Mouse (Mus musculus): ENCODE results near the gene Nrf1. TPM values are rescaled to one million over a fixed set of nuclear protein-coding genes. Genes with fewer than 3 reads are reported as not detected.

The Nrf1 gene
- polyA plus RNA-seq, 1 experiment from 2014 or later: 14.0 TPM

DNA sequence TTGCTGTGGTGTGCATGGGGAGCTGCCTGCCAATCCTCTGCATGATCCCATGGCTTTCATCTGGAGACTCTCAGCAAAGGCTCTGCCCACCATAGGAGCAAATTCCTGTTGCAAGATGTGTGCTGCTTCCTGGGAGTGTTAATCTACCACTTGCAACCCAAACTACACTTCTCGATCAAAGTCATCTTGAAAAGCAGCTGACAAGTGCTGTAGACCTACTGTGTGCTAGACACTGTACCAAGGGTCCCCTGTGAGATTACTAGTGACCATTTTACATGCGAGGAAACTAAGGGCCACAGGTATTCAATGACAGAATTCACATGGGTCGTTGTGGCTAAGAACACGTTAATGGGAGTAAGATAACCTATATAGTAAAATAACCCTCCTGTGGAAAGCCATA lies 95.5 kb downstream of the Nrf1 start:
- no peaks in the 10 kb centered on the region for H3K27me3 ChIP-seq (replicated peaks; ENCODE audit: control insufficient read depth, insufficient read depth, low read length)
- no peak for TF ChIP-seq CTCF (IDR thresholded peaks at IDR 0.05; ENCODE audit: low read depth)
- 93% methylated on average over 4 of the region's 4 CpGs for WGBS
- H3K27ac ChIP-seq (ENCODE audit: low read depth, low read length): no peak overlapping the region
- ATAC-seq: no peak
- H3K36me3 ChIP-seq (ENCODE audit: control insufficient read depth, insufficient read depth): peaks cover 36% of the 10 kb centered on the region
- H3K4me2 ChIP-seq (replicated peaks; ENCODE audit: low read depth): no peak overlapping the region
- H3K4me1 ChIP-seq (replicated peaks; ENCODE audit: control insufficient read depth, insufficient read depth, low read length): no peaks in the 10 kb centered on the region
- no peak overlapping the region for H3K4me3 ChIP-seq (ENCODE audit: low read depth, low read length)
- H3K9ac ChIP-seq (ENCODE audit: low read depth, low read length): no peak overlapping the region
- no peaks in the 10 kb centered on the region for H3K9me3 ChIP-seq (ENCODE audit: control insufficient read depth)

DNA sequence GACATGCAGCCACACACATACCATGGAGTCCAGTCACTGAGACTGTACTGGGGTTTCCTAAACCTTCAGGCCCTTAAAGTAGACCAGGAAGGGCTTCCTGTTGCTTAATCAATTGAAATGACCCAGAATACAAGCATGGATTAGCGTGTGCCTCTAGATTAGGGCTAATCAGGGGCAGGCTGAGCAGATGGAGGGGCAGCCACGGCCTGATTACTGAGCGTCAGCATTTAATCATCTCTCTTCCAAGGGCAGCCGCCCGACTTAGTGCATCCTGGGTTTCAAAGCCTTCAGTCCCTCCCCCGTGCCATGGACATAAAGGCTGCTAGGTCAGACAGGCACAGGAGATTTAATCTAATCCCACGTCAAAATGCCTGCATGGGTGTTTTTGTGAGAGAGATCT lies 99.3 kb downstream of the Nrf1 start:
- H3K36me3 ChIP-seq (ENCODE audit: control insufficient read depth, insufficient read depth): peaks cover 20% of the 10 kb centered on the region
- WGBS: 70% methylated on average over 7 of the region's 7 CpGs
- ATAC-seq: no peak
- no peak overlapping the region for H3K9ac ChIP-seq (ENCODE audit: low read depth, low read length)
- H3K9me3 ChIP-seq (ENCODE audit: control insufficient read depth): no peaks in the 10 kb centered on the region
- H3K27ac ChIP-seq (ENCODE audit: low read depth, low read length): no peak overlapping the region
- H3K27me3 ChIP-seq (replicated peaks; ENCODE audit: control insufficient read depth, insufficient read depth, low read length): no peaks in the 10 kb centered on the region
- no peak for TF ChIP-seq CTCF (IDR thresholded peaks at IDR 0.05; ENCODE audit: low read depth)
- no peaks in the 10 kb centered on the region for H3K4me1 ChIP-seq (replicated peaks; ENCODE audit: control insufficient read depth, insufficient read depth, low read length)
- H3K4me2 ChIP-seq (replicated peaks; ENCODE audit: low read depth): no peak overlapping the region
- no peak overlapping the region for H3K4me3 ChIP-seq (ENCODE audit: low read depth, low read length)

DNA sequence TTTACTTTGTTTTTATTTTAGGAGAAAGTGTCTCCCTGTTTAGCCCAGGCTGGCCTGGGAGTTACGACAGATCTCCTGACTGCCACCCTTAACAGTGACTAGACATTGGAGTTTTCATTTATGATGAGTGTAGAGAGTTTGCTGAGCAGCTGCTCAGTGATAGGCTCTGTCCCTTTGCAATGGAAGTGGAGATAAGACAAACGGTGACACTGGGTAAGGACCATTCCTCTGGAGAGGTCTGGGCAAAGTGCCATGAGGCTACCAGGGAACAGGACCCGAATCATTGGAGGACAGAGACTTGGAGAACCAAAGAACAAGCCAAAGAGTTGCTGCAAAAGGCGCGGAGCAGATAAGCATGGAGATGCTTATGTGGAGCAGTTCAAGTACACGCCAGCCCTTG lies 100.0 kb downstream of the Nrf1 start:
- WGBS: 85% methylated on average over 6 of the region's 6 CpGs
- H3K4me1 ChIP-seq (replicated peaks; ENCODE audit: control insufficient read depth, insufficient read depth, low read length): no peaks in the 10 kb centered on the region
- no peak overlapping the region for H3K4me2 ChIP-seq (replicated peaks; ENCODE audit: low read depth)
- H3K27me3 ChIP-seq (replicated peaks; ENCODE audit: control insufficient read depth, insufficient read depth, low read length): no peaks in the 10 kb centered on the region
- no peaks in the 10 kb centered on the region for H3K9me3 ChIP-seq (ENCODE audit: control insufficient read depth)
- no peak for TF ChIP-seq CTCF (IDR thresholded peaks at IDR 0.05; ENCODE audit: low read depth)
- ATAC-seq: no peak
- H3K36me3 ChIP-seq (ENCODE audit: control insufficient read depth, insufficient read depth): peaks cover 26% of the 10 kb centered on the region
- no peak overlapping the region for H3K9ac ChIP-seq (ENCODE audit: low read depth, low read length)
- no peak overlapping the region for H3K4me3 ChIP-seq (ENCODE audit: low read depth, low read length)
- no peak overlapping the region for H3K27ac ChIP-seq (ENCODE audit: low read depth, low read length)

DNA sequence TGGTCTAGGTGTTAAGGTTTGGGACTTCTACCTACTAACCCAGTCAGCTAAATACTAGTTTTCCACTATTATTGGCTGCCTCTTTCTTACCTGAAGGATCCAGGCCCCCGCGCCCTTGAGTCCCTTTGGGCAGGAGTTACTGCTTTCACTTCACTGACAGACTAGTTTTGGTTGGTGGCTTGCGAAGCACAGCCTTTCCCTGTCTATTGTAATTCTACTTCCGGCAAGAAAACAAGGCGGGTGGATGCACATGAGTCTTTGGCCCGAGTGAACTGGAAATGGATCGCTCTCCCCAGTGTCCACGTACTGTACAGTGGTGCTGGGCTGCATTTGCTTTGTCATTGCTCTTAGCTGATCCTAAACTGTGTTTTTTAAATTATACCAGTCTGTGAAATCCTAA lies 102.7 kb downstream of the Nrf1 start:
- no peak overlapping the region for H3K9ac ChIP-seq (ENCODE audit: low read depth, low read length)
- TF ChIP-seq CTCF (IDR thresholded peaks at IDR 0.05; ENCODE audit: low read depth): no peak
- WGBS: 97% methylated on average over 8 of the region's 8 CpGs
- no peaks in the 10 kb centered on the region for H3K4me1 ChIP-seq (replicated peaks; ENCODE audit: control insufficient read depth, insufficient read depth, low read length)
- no peak overlapping the region for H3K4me3 ChIP-seq (ENCODE audit: low read depth, low read length)
- no peaks in the 10 kb centered on the region for H3K9me3 ChIP-seq (ENCODE audit: control insufficient read depth)
- no peak overlapping the region for H3K4me2 ChIP-seq (replicated peaks; ENCODE audit: low read depth)
- H3K27ac ChIP-seq (ENCODE audit: low read depth, low read length): no peak overlapping the region
- ATAC-seq: no peak
- H3K27me3 ChIP-seq (replicated peaks; ENCODE audit: control insufficient read depth, insufficient read depth, low read length): no peaks in the 10 kb centered on the region
- peaks cover 39% of the 10 kb centered on the region for H3K36me3 ChIP-seq (ENCODE audit: control insufficient read depth, insufficient read depth)

DNA sequence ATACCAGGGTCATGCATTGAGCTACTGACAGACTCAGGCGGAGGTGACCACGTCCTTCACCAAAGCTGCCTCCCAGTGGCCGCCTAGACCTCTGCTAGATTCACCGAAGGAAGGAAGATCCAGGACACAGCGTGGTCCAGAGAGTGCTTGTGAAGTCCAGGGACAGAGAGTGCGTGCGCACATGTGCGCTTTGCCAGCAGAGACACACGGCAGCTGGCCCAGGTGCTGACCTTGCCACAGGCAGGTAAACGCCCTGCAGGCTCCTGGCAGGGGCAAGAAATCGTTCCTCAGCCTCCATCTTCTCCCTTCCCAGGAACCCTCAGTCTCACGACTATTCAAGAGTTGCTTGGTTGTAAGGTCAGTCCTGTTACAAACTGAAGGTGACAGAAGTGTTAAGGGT lies 104.4 kb downstream of the Nrf1 start:
- Histone ChIP-seq H3K36me3 (ENCODE audit: control insufficient read depth, insufficient read depth) (peaks cover 39% of the 10 kb centered on the region), H3K27me3 (replicated peaks; ENCODE audit: control insufficient read depth, insufficient read depth, low read length) (no peaks in the 10 kb centered on the region), H3K9ac (ENCODE audit: low read depth, low read length) (no peak overlapping the region), H3K9me3 (ENCODE audit: control insufficient read depth) (no peaks in the 10 kb centered on the region), H3K4me3 (ENCODE audit: low read depth, low read length) (no peak overlapping the region), H3K4me1 (replicated peaks; ENCODE audit: control insufficient read depth, insufficient read depth, low read length) (no peaks in the 10 kb centered on the region), H3K4me2 (replicated peaks; ENCODE audit: low read depth) (no peak overlapping the region), H3K27ac (ENCODE audit: low read depth, low read length) (no peak overlapping the region)
- WGBS: 82% methylated on average over 12 of the region's 12 CpGs
- TF ChIP-seq CTCF (IDR thresholded peaks at IDR 0.05; ENCODE audit: low read depth): no peak
- ATAC-seq: no peak

DNA sequence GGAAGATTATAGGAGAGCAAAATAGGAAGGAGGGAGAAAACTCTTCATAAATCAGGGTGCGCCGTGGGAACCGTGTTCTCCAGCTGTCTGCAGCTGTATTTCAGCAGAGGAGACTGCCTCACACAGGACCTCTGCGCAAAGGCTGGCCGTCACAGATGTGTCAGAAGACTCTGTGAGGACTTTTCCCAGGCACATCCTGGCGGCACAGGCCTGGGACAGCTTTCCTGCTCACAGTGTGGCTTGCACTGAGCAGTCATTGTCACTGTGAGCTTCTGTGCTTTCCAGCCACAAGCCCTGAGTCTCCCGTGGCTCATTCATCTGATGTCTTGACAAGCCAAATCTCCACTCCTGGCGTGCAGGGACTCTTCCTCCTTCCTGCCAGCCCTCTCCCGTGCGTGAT lies 104.9 kb downstream of the Nrf1 start:
- Histone ChIP-seq H3K4me2 (replicated peaks; ENCODE audit: low read depth) (no peak overlapping the region), H3K27ac (ENCODE audit: low read depth, low read length) (no peak overlapping the region), H3K27me3 (replicated peaks; ENCODE audit: control insufficient read depth, insufficient read depth, low read length) (no peaks in the 10 kb centered on the region), H3K36me3 (ENCODE audit: control insufficient read depth, insufficient read depth) (peaks cover 39% of the 10 kb centered on the region), H3K9ac (ENCODE audit: low read depth, low read length) (no peak overlapping the region), H3K4me3 (ENCODE audit: low read depth, low read length) (no peak overlapping the region), H3K9me3 (ENCODE audit: control insufficient read depth) (no peaks in the 10 kb centered on the region), H3K4me1 (replicated peaks; ENCODE audit: control insufficient read depth, insufficient read depth, low read length) (no peaks in the 10 kb centered on the region)
- no peak for ATAC-seq
- 59% methylated on average over 10 of the region's 10 CpGs for WGBS
- no peak for TF ChIP-seq CTCF (IDR thresholded peaks at IDR 0.05; ENCODE audit: low read depth)

DNA sequence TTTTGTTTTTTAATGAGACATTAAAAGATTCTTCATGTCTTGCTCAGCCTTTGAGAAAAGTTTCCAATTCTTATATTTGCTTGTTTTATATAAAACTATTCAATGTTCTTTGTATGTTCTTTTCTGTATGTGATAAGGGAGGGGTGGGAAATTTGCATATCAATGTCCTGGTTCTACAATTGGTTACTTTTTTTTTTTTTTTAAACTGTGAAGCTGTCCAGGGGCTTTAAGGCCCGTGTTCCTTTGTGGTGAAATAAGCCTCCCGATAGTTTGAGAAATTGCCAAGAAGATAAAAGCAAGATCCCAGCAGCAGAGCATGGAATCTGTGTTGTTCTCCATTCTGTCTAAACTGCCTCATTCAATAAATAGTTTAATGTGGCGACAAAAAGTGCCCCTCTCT lies 105.3 kb downstream of the Nrf1 start:
- WGBS: 70% methylated on average over 3 of the region's 3 CpGs
- no peak overlapping the region for H3K9ac ChIP-seq (ENCODE audit: low read depth, low read length)
- no peak overlapping the region for H3K4me3 ChIP-seq (ENCODE audit: low read depth, low read length)
- no peaks in the 10 kb centered on the region for H3K27me3 ChIP-seq (replicated peaks; ENCODE audit: control insufficient read depth, insufficient read depth, low read length)
- H3K27ac ChIP-seq (ENCODE audit: low read depth, low read length): no peak overlapping the region
- H3K9me3 ChIP-seq (ENCODE audit: control insufficient read depth): no peaks in the 10 kb centered on the region
- no peaks in the 10 kb centered on the region for H3K4me1 ChIP-seq (replicated peaks; ENCODE audit: control insufficient read depth, insufficient read depth, low read length)
- no peak overlapping the region for H3K4me2 ChIP-seq (replicated peaks; ENCODE audit: low read depth)
- peaks cover 34% of the 10 kb centered on the region; the same call in 1 of the 2 replicates for H3K36me3 ChIP-seq (ENCODE audit: control insufficient read depth, insufficient read depth)
- TF ChIP-seq CTCF (IDR thresholded peaks at IDR 0.05; ENCODE audit: low read depth): no peak
- ATAC-seq: no peak

All from intestine, postnatal 0 days (tissue).